Mouse (Mus musculus) embryonic fibroblast, embryonic 13.5 days (primary cell): Measurements from ENCODE around the gene Homer3.
A peak's percentile ranks its signal among the peaks of the same experiment; 100 is the strongest.

Experiments used
- CTCF ChIP-seq: IDR thresholded peaks from 2 replicates; pipeline ENCODE4 v1.5.1; 2011; ENCODE audit warnings: mild to moderate bottlenecking, control low read depth, low read length, moderate library complexity, borderline replicate concordance; ENCODE audit not compliant: insufficient read depth
- POLR2A ChIP-seq: IDR thresholded peaks from 2 replicates; pipeline ENCODE4 v1.6.1; 2011; ENCODE audit warnings: low read depth, mild to moderate bottlenecking, control low read depth, low read length, moderate library complexity

DNA sequence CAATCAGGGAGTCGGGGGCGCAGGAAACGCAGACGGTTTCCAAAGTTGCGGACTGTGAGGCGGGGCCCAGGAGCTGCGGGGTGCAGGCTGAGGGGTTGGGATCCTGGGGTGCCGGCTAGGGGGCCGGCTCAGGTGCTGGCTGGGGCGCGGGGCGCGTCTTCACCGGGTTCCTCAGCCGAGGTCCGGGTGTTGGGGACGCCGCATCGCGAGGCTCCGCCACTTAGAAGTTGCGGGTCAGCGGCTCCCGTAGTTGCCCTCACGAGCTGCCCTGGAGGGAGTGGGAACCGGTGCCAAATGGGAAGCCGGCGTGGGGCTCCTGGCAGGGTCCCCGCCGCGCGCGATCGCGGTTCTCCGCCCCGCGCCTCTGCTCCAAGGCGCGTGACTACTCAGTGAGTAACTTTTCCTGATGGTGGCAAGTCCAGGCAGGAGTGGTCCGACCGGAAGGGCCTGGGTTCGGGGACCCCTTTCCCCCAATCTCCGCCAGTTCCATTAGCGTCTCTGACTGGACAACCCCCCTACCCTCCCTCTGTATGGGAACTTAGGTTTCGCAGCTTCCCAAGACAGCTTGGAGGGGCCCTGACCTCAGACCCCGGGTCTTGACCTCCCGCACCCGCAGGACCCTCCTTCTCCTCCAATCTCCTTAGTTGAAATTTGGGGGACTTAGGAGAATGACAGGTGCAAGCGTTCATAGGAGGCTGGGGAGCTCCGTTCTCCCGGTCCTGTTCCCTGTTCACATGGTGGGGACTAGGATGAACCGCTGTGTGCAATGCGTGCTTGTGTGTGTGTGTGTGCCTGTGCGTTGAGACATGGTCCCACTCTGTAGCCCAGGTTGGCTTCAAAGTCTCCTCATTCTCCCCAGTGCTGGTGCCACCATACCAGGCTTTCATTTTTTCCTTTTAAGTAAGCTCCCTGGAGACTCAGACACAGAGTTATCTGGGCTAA is 780 bp downstream of the Homer3 start:
- TF ChIP-seq CTCF (no peak), POLR2A (peak; percentile 7; the same call in 1 of the 2 replicates)
